Mouse (Mus musculus): ENCODE results near the gene Gm21738.
"Not testable (repeated sequence)": the region's sequence is repeated elsewhere in the genome, so short reads cannot be mapped to it uniquely, and the experiment has no call there.

The Gm21738 gene

GRCm38 (mm10) chr14:19418830-19419229 is at the start of gene Gm21738:
TSS of gene Gm21738 (minus strand) at chr14:19418930.
- not testable (repeated sequence) for DNase-seq (ENCODE audit: low spot score in 2 of 2)

DNA sequence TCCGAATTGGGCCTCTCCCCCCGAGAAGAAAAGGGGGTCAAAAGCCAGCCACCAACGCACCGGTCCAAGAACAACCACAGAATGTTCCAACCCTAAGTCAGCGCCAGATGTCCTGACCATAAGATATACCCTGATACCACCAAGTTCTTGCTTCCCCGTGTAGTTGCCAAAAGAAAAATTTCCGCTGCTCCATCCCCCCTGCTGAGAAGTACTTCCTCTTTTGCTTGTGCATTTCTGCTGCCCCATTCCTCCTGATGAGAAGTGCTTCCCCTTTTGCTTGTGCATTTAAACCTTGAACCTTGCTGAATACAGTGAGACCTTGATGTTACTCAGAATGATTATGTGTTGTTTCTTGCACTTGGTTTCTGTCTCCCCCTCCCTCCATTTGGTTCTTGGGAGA is 35.0 kb downstream of the Gm21738 start:
- not testable (repeated sequence) for DNase-seq (ENCODE audit: low spot score in 2 of 2)

Data from cerebellum, postnatal 4 days (tissue).